Mouse (Mus musculus) thymus, adult 2 months (tissue): Measurements from ENCODE around the gene Cpb1. TPM values are rescaled to one million over a fixed set of nuclear protein-coding genes. Genes with fewer than 3 reads are reported as not detected.

ENCODE experiments used
- DNase-seq: peaks from one replicate; pipeline ENCODE4 v3.0.0; 2021
- H3K27ac ChIP-seq: fragments of 200-500 bp; 2 replicates; pipeline ENCODE4 v1.5.1; 2012; ENCODE audit warnings: low read length, control low read depth; ENCODE audit not compliant: control insufficient read depth, insufficient read depth
- H3K27me3 ChIP-seq: fragments of 200-500 bp; 2 replicates; pipeline ENCODE4 v1.6.1; 2012; ENCODE audit warnings: mild to moderate bottlenecking, low read length, moderate library complexity, mixed read lengths; ENCODE audit not compliant: control insufficient read depth, insufficient read depth
- H3K36me3 ChIP-seq: fragments of 200-500 bp; 2 replicates; pipeline ENCODE4 v1.6.1; 2012; ENCODE audit warnings: mild to moderate bottlenecking, low read length, moderate library complexity; ENCODE audit not compliant: control insufficient read depth, insufficient read depth
- H3K4me1 ChIP-seq: fragments of 200-500 bp; replicated peaks from 2 replicates; pipeline ENCODE4 v1.6.1; 2012; ENCODE audit warnings: low read length; ENCODE audit not compliant: control insufficient read depth, insufficient read depth
- H3K4me3 ChIP-seq: fragments of 200-500 bp; 2 replicates; pipeline ENCODE4 v1.5.1; 2012; ENCODE audit warnings: mild to moderate bottlenecking, low read length, control low read depth, moderate library complexity; ENCODE audit not compliant: control insufficient read depth, insufficient read depth
- CTCF ChIP-seq: fragments of 200-500 bp; IDR thresholded peaks from 2 replicates; pipeline ENCODE4 v1.5.1; 2012; ENCODE audit warnings: mild to moderate bottlenecking, control low read depth, low read length, moderate library complexity, borderline replicate concordance; ENCODE audit not compliant: control insufficient read depth, poor library complexity, insufficient read depth; ENCODE audit errors: extremely low read depth
- POLR2A ChIP-seq: fragments of 200-500 bp; IDR thresholded peaks from 2 replicates; pipeline ENCODE4 v1.6.1; 2012; ENCODE audit warnings: mild to moderate bottlenecking, low read length, control low read depth, moderate library complexity; ENCODE audit not compliant: control insufficient read depth, poor library complexity, insufficient read depth; ENCODE audit errors: extremely low read depth
- WGBS: fragments of 180-500 bp; shearing (Covaris S2); methylation state at CpG from one replicate; pipeline ENCODE4 v1.1.7; 2018; 5-methylcytosine and 5-hydroxymethylcytosine counted together
- polyA plus RNA-seq: library from polyadenylated mRNA; depleted of rRNA; stranded (reverse); fragments of >200 nt; gene quantifications from 2 replicates; pipeline ENCODE4 v1.2.3, GENCODE M21; 2012; rRNA removed

The Cpb1 gene
- polyA plus RNA-seq, 1 experiment: not detected

DNA sequence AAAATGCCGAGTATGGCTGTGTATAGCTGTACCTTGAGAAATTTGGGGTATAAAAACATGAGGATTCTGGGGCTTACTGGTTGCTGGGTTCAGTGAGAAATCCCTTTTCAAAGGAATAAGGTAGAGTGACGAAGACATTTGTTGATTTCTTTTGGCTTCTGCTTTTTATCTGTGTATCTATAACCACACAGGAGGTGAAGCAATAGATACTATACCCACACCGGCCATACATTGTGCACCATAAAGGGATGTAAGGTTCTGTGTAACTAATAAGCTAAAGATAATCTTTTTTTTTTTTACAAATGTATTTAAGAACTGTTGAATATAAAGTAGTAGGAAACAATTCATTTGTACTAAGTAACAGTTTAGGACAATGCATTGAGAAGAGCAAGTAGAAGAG lies 35.8 kb downstream of the Cpb1 start:
- Histone ChIP-seq H3K4me1 (no peaks in the 10 kb centered on the region), H3K4me3 (no peak overlapping the region), H3K27me3 (no peaks in the 10 kb centered on the region), H3K36me3 (no peaks in the 10 kb centered on the region), H3K27ac (no peak overlapping the region)
- no peak for DNase-seq
- TF ChIP-seq CTCF (no peak), POLR2A (no peak)
- 41% methylated on average over 3 of the region's 3 CpGs for WGBS

DNA sequence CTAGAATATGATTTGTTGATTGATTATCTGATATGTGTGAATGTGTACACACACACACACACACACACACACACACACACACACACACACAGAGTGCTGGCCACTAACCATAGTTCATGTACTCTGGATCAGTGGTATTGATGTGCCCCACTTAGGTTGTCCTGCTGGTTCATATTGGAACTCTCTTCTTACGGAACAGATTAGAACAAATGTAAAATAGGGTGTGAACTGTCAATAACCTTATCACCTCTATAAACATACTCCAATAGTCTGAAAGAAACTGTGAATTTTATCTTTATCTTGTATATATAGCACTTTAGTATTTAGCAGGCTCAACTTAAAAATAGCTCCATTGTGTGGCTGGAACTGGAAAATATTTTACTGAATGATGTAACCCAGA lies 38.6 kb downstream of the Cpb1 start:
- no peak overlapping the region for H3K4me3 ChIP-seq
- no peak overlapping the region for H3K27ac ChIP-seq
- TF ChIP-seq CTCF (no peak), POLR2A (no peak)
- H3K27me3 ChIP-seq: no peaks in the 10 kb centered on the region
- 97% methylated on average over 1 of the region's 1 CpGs for WGBS
- H3K4me1 ChIP-seq: no peaks in the 10 kb centered on the region
- DNase-seq: no peak
- H3K36me3 ChIP-seq: no peaks in the 10 kb centered on the region

DNA sequence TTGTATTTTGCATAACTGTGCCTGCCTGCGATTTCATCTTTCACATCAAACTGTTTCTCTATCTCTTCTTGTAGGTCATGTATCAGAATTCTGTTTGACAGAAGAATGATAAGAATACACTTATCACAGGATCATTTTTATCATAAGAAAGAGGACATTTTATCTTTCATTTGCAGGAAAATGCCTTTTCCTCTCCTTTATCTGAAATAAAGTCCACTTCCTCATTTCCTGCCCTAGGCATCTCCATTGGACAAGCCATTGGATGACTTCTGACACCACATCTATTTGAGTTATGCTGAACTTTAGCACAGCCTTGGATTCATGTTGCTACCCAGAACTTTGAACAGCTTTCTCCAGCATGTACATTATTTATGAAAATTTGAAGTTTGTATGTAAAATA lies 46.5 kb downstream of the Cpb1 start:
- no peak overlapping the region for H3K27ac ChIP-seq
- H3K4me1 ChIP-seq: 0 out of 2 replicates have a peak, but pooled peaks cover 1% of the 10 kb centered on the region
- H3K27me3 ChIP-seq: no peaks in the 10 kb centered on the region
- WGBS: 65% methylated on average over 1 of the region's 1 CpGs
- TF ChIP-seq CTCF (no peak), POLR2A (no peak)
- H3K36me3 ChIP-seq: no peaks in the 10 kb centered on the region
- DNase-seq: no peak
- H3K4me3 ChIP-seq: no peak overlapping the region

GRCm38 (mm10) chr3:20225429-20225828 lies 50.1 kb downstream of the Cpb1 start:
- Histone ChIP-seq H3K27me3 (no peaks in the 10 kb centered on the region), H3K27ac (no peak overlapping the region), H3K4me1 (peaks cover 9% of the 10 kb centered on the region), H3K4me3 (no peak overlapping the region), H3K36me3 (no peaks in the 10 kb centered on the region)
- 83% methylated on average over 2 of the region's 2 CpGs for WGBS
- TF ChIP-seq POLR2A: no peak
- TF ChIP-seq CTCF: no peak
- DNase-seq: no peak

DNA sequence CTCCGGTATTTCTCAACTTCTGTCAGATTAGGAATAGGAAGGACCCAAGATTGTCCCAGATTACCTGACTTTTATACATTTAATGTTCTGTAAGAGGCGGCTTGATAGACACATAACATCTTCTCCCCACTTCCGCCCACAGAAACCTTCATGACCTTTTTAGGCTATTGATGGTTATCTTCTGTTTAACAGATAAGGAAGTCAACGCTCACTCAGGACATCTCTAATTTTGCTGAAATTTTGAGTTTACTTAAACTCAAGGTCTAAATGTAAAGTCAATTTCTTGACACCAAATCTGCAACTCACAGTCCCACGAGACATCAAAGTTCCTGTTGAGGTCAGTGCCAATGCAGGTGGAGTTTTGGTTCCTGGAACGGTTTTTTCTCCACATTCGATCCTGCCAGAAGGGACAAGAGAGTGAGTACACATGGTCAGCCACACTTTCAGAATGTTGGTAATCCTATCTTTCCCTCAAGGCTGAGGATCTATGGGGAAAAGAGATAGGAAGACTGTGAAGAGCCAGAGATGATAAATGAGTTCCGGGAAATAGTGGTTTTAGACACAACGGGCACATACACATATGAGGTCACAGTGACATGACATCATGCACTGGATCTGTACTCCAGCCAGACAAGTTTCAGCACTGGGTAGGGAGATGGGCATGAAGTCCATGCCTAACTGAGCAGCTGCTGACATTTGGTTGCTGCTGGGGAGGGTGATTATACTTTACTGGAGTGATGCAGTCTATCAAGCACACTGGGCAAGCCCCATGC lies 52.4 kb downstream of the Cpb1 start:
- Histone ChIP-seq H3K4me3 (no peak overlapping the region), H3K27me3 (no peaks in the 10 kb centered on the region), H3K4me1 (peaks cover 9% of the 10 kb centered on the region), H3K36me3 (no peaks in the 10 kb centered on the region), H3K27ac (no peak overlapping the region; the same call in 1 of the 2 replicates)
- no peak for TF ChIP-seq CTCF
- TF ChIP-seq POLR2A: no peak
- DNase-seq: no peak
- WGBS: 9% methylated on average over 9 of the region's 9 CpGs

DNA sequence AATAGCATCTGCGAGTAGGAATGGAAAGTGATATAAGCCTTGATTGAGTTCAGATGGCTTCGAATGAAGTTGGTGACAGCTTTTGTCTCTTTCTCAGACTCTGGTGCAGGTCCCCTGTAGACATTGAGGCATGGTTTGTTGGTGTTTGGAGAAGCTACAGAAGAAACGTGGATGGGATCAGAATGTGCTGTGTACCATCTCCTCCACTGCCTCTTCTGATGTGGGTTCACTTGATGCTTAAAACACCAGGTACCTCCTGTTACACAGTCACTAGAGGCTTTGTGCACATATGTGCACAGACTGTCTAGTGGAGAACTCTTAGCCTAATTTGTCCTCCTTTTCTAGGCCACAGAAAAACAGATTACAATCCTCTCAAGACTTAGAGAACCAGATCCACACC lies 53.4 kb downstream of the Cpb1 start:
- no peak overlapping the region for H3K27ac ChIP-seq
- peaks cover 9% of the 10 kb centered on the region for H3K4me1 ChIP-seq
- peak; percentile 12 for DNase-seq
- no peaks in the 10 kb centered on the region for H3K27me3 ChIP-seq
- no peaks in the 10 kb centered on the region for H3K36me3 ChIP-seq
- 40% methylated on average over 3 of the region's 3 CpGs for WGBS
- TF ChIP-seq POLR2A: no peak
- no peak for TF ChIP-seq CTCF
- H3K4me3 ChIP-seq: no peak overlapping the region

DNA sequence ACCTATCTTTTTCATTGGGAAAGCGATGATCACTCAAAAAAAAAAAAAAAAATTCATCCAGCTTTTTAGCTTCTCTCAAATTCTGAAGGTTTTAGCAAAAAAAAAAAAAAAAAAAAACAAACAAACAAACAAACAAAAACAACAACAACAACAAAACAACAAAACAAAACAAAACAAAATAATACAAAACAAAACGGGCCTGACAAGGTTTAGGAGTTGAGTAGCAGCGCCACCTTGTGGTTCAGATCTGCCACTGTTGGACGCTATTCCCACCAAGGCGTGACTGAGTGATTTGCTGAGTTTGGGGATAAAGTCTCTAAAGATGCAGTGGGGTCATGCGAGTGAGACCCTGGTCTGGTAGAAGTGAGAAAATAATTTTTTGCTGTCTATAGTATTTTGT lies 76.7 kb downstream of the Cpb1 start:
- no peaks in the 10 kb centered on the region for H3K36me3 ChIP-seq
- no peak overlapping the region for H3K27ac ChIP-seq
- H3K4me1 ChIP-seq: no peaks in the 10 kb centered on the region
- H3K27me3 ChIP-seq: no peaks in the 10 kb centered on the region
- 31% methylated on average over 6 of the region's 6 CpGs for WGBS
- TF ChIP-seq POLR2A (no peak), CTCF (no peak)
- DNase-seq: peak; percentile 49
- no peak overlapping the region for H3K4me3 ChIP-seq

Other genes with a start within 250 kb of the Cpb1 start
- gene Hps3, start 240.4 kb downstream of the Cpb1 start, polyA plus RNA-seq: 41.6 and 48.4 TPM in 2 replicates
- gene Hltf, start 217.9 kb downstream of the Cpb1 start, polyA plus RNA-seq: 7.0 and 8.2 TPM in 2 replicates
- gene Gyg, start 120.4 kb downstream of the Cpb1 start, polyA plus RNA-seq: 21.6 and 24.6 TPM in 2 replicates
- gene Cpa3, start 33.6 kb downstream of the Cpb1 start, polyA plus RNA-seq: 1.9 and 2.3 TPM in 2 replicates
- not detected in 2 replicates for gene Agtr1b, start 91.4 kb upstream of the Cpb1 start, polyA plus RNA-seq